Mouse (Mus musculus): Measurements from ENCODE around the gene Dlat. TPM values are rescaled to one million over a fixed set of nuclear protein-coding genes. Genes with fewer than 3 reads are reported as not detected.

Gene Dlat
- polyA plus RNA-seq, 1 experiment from 2014 or later = 41.7 TPM

DNA sequence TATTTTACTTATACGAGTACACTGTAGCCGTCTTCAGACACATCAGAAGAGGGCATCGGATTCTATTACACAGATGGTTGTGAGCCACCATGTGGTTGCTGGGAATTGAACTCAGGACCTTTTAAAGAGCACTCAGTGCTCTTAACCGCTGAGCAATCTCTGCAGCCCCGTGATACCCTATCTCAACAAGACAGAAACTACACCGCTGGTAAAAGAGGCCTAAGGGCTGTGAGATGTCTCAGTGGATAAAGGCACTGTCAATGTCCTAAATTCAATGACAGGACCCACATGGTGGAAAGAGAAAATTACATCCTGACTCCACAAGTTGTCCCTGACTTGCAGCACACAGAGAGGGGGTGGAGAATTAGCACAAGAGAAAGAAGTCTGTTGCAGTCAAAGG is 6.9 kb upstream of the Dlat start:
- Histone ChIP-seq H3K36me3 (ENCODE audit: control insufficient read depth, insufficient read depth) (no peaks in the 10 kb centered on the region), H3K4me1 (replicated peaks; ENCODE audit: control insufficient read depth, insufficient read depth, low read length) (no peaks in the 10 kb centered on the region), H3K27ac (ENCODE audit: low read depth, low read length) (no peak overlapping the region), H3K4me2 (replicated peaks; ENCODE audit: low read depth) (no peak overlapping the region), H3K9ac (ENCODE audit: low read depth, low read length) (no peak overlapping the region), H3K4me3 (ENCODE audit: low read depth, low read length) (no peak overlapping the region), H3K27me3 (replicated peaks; ENCODE audit: control insufficient read depth, insufficient read depth, low read length) (peaks cover 4% of the 10 kb centered on the region; the same call in 1 of the 2 replicates), H3K9me3 (ENCODE audit: control insufficient read depth) (no peaks in the 10 kb centered on the region)
- WGBS = 77% methylated on average over 6 of the region's 6 CpGs
- no peak for TF ChIP-seq CTCF (IDR thresholded peaks at IDR 0.05; ENCODE audit: low read depth)
- no peak for ATAC-seq

DNA sequence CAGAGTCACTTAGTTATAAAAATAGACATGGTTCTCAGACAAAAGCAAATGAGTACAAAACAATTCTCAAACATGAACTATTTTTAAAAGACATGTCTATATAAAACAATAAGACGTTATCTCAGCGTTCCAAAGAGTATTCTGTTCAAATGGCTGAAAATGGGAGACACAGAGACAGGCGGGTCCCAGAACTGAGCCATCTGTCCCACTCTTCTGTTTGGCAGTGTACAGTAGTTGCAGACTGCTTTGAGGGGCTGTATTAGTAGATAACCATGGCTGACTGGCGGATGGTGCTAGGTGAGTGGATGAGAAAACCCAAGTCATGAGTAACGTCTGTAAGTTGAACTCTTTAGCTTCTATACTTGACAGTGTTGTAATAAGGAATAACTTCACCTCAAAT is 5.2 kb upstream of the Dlat start:
- H3K9me3 ChIP-seq (ENCODE audit: control insufficient read depth) = no peaks in the 10 kb centered on the region
- H3K9ac ChIP-seq (ENCODE audit: low read depth, low read length) = no peak overlapping the region
- peaks cover 4% of the 10 kb centered on the region; the same call in 1 of the 2 replicates for H3K27me3 ChIP-seq (replicated peaks; ENCODE audit: control insufficient read depth, insufficient read depth, low read length)
- no peak overlapping the region for H3K4me2 ChIP-seq (replicated peaks; ENCODE audit: low read depth)
- H3K27ac ChIP-seq (ENCODE audit: low read depth, low read length) = no peak overlapping the region
- TF ChIP-seq CTCF (IDR thresholded peaks at IDR 0.05; ENCODE audit: low read depth) = no peak
- ATAC-seq = no peak
- WGBS = 88% methylated on average over 5 of the region's 5 CpGs
- no peak overlapping the region for H3K4me3 ChIP-seq (ENCODE audit: low read depth, low read length)
- H3K36me3 ChIP-seq (ENCODE audit: control insufficient read depth, insufficient read depth) = no peaks in the 10 kb centered on the region
- no peaks in the 10 kb centered on the region for H3K4me1 ChIP-seq (replicated peaks; ENCODE audit: control insufficient read depth, insufficient read depth, low read length)

GRCm38 (mm10) chr9:50660431-50660830 is 851 bp upstream of the Dlat start:
- 9% methylated on average over 12 of the region's 12 CpGs for WGBS
- H3K36me3 ChIP-seq (ENCODE audit: control insufficient read depth, insufficient read depth) = peaks cover 10% of the 10 kb centered on the region
- H3K27me3 ChIP-seq (replicated peaks; ENCODE audit: control insufficient read depth, insufficient read depth, low read length) = no peaks in the 10 kb centered on the region; the same call in 1 of the 2 replicates
- no peaks in the 10 kb centered on the region for H3K4me1 ChIP-seq (replicated peaks; ENCODE audit: control insufficient read depth, insufficient read depth, low read length)
- ATAC-seq = peak; percentile 84
- no peak overlapping the region for H3K9ac ChIP-seq (ENCODE audit: low read depth, low read length)
- H3K4me3 ChIP-seq (ENCODE audit: low read depth, low read length) = peak overlapping the region; percentile 97
- H3K27ac ChIP-seq (ENCODE audit: low read depth, low read length) = peak overlapping the region; percentile 69
- TF ChIP-seq CTCF (IDR thresholded peaks at IDR 0.05; ENCODE audit: low read depth) = no peak
- H3K4me2 ChIP-seq (replicated peaks; ENCODE audit: low read depth) = peak overlapping the region; percentile 80
- no peaks in the 10 kb centered on the region for H3K9me3 ChIP-seq (ENCODE audit: control insufficient read depth)

GRCm38 (mm10) chr9:50658941-50659388 is 615 bp downstream of the Dlat start:
- Histone ChIP-seq H3K4me3 (ENCODE audit: low read depth, low read length) (peak overlapping the region; percentile 97), H3K9me3 (ENCODE audit: control insufficient read depth) (no peaks in the 10 kb centered on the region), H3K4me2 (replicated peaks; ENCODE audit: low read depth) (peak overlapping the region; percentile 80), H3K4me1 (replicated peaks; ENCODE audit: control insufficient read depth, insufficient read depth, low read length) (no peaks in the 10 kb centered on the region), H3K27me3 (replicated peaks; ENCODE audit: control insufficient read depth, insufficient read depth, low read length) (no peaks in the 10 kb centered on the region; the same call in 1 of the 2 replicates), H3K36me3 (ENCODE audit: control insufficient read depth, insufficient read depth) (peaks cover 21% of the 10 kb centered on the region), H3K9ac (ENCODE audit: low read depth, low read length) (peak overlapping the region; percentile 80), H3K27ac (ENCODE audit: low read depth, low read length) (peak overlapping the region; percentile 69)
- no peak for TF ChIP-seq CTCF (IDR thresholded peaks at IDR 0.05; ENCODE audit: low read depth)
- peak; percentile 23 for ATAC-seq
- WGBS = under 1% methylated on average over 28 of the region's 28 CpGs

- H3K4me3 ChIP-seq (ENCODE audit: low read depth, low read length) = peak overlapping the region; percentile 97
- no peak for ATAC-seq
- TF ChIP-seq CTCF (IDR thresholded peaks at IDR 0.05; ENCODE audit: low read depth) = no peak
- H3K36me3 ChIP-seq (ENCODE audit: control insufficient read depth, insufficient read depth) = peaks cover 27% of the 10 kb centered on the region
- WGBS = 18% methylated on average over 5 of the region's 5 CpGs
- no peak overlapping the region for H3K27ac ChIP-seq (ENCODE audit: low read depth, low read length)
- H3K9me3 ChIP-seq (ENCODE audit: control insufficient read depth) = no peaks in the 10 kb centered on the region
- H3K4me2 ChIP-seq (replicated peaks; ENCODE audit: low read depth) = peak overlapping the region; percentile 80
- H3K27me3 ChIP-seq (replicated peaks; ENCODE audit: control insufficient read depth, insufficient read depth, low read length) = no peaks in the 10 kb centered on the region
- no peaks in the 10 kb centered on the region for H3K4me1 ChIP-seq (replicated peaks; ENCODE audit: control insufficient read depth, insufficient read depth, low read length)
- peak overlapping the region; percentile 80; the same call in 1 of the 2 replicates for H3K9ac ChIP-seq (ENCODE audit: low read depth, low read length)
Measured at GRCm38 (mm10) chr9:50658391-50658790, 1.2 kb downstream of the Dlat start.

GRCm38 (mm10) chr9:50650503-50650902 is 9.1 kb downstream of the Dlat start:
- Histone ChIP-seq H3K4me3 (ENCODE audit: low read depth, low read length) (no peak overlapping the region), H3K9ac (ENCODE audit: low read depth, low read length) (no peak overlapping the region), H3K4me2 (replicated peaks; ENCODE audit: low read depth) (no peak overlapping the region), H3K27me3 (replicated peaks; ENCODE audit: control insufficient read depth, insufficient read depth, low read length) (no peaks in the 10 kb centered on the region), H3K9me3 (ENCODE audit: control insufficient read depth) (no peaks in the 10 kb centered on the region), H3K36me3 (ENCODE audit: control insufficient read depth, insufficient read depth) (peaks cover 83% of the 10 kb centered on the region), H3K27ac (ENCODE audit: low read depth, low read length) (no peak overlapping the region), H3K4me1 (replicated peaks; ENCODE audit: control insufficient read depth, insufficient read depth, low read length) (no peaks in the 10 kb centered on the region)
- 89% methylated on average over 10 of the region's 10 CpGs for WGBS
- TF ChIP-seq CTCF (IDR thresholded peaks at IDR 0.05; ENCODE audit: low read depth) = no peak
- no peak for ATAC-seq

Data from intestine, postnatal 0 days (tissue).